Mouse (Mus musculus): ENCODE measurements at regions not wholly inside any gene's neighbourhood (a gene's known extent, or its start where the extent isn't known, plus 50 kb on each side); places are given as distances from the start of the nearest gene placed in this dataset.
"Not testable (repeated sequence)": the region's sequence is repeated elsewhere in the genome, so short reads cannot be mapped to it uniquely, and the experiment has no call there.

GRCm38 (mm10) chr6:24288757-24289156 lies 120.9 kb upstream of the Slc13a1 start:
- intact Hi-C loops (cut with DNase I); DNase-seq (ENCODE audit: low spot score in 2 of 2): not testable (repeated sequence)

DNA sequence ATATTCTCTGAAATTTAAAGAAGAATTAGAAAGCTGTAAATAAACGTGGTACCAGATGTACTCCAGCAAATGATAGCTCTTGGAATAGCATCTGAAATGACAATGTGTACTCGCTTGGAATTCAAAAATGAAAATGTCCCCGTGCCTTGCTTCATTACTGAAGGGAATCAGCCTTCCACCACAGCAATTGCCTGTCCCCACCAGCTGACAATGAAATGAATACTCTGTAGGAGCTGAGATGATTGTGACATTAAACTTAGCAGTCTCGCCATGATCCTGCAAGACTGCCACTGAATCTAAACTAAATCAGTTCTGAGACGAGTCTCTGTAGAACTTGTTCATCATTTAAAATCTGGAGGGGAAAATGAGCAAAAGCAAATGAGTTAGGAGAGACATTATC lies 104.9 kb upstream of the Slc13a1 start:
- intact Hi-C loops (cut with DNase I), result no loop called here
- DNase-seq (ENCODE audit: low spot score in 2 of 2), result no peak

GRCm38 (mm10) chr6:24269633-24270032 lies 101.7 kb upstream of the Slc13a1 start:
- DNase-seq (ENCODE audit: low spot score in 2 of 2), result no peak
- intact Hi-C loops (cut with DNase I), result no loop called here

- intact Hi-C loops (cut with DNase I), result no loop called here
- DNase-seq (ENCODE audit: low spot score in 2 of 2), result no peak
Measured at GRCm38 (mm10) chr6:24263796-24264195, 95.9 kb upstream of the Slc13a1 start.

GRCm38 (mm10) chr6:24262578-24262977 lies 94.7 kb upstream of the Slc13a1 start:
- no peak for DNase-seq (ENCODE audit: low spot score in 2 of 2)
- intact Hi-C loops (cut with DNase I), result no loop called here

GRCm38 (mm10) chr6:24245591-24245990 lies 77.7 kb upstream of the Slc13a1 start:
- DNase-seq (ENCODE audit: low spot score in 2 of 2), result no peak
- intact Hi-C loops (cut with DNase I), result no loop called here

GRCm38 (mm10) chr6:24238541-24238940 lies 70.6 kb upstream of the Slc13a1 start:
- DNase-seq (ENCODE audit: low spot score in 2 of 2), result no peak
- intact Hi-C loops (cut with DNase I), result no loop called here

DNA sequence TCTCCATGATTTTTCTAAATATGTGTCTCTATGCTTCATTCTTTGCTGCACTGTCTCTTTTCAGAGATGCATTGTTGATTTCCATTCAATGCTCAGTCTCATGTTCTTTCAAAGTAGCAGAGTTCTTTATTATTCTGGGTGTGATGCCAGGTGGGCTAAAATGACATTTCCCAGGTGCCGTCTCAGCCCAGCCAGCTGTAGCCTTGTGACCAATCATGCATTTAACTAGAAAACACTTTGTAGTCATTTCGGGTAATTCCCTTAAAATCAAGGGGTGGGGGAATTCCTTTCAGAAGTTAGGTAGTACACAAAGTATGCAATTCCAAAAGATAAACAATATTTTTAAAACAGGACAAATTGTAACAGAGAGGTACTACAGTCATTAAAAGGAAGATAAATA lies 70.2 kb upstream of the Slc13a1 start:
- intact Hi-C loops (cut with DNase I), result no loop called here
- no peak for DNase-seq (ENCODE audit: low spot score in 2 of 2)

- no peak for DNase-seq (ENCODE audit: low spot score in 2 of 2)
- intact Hi-C loops (cut with DNase I), result no loop called here
Measured at GRCm38 (mm10) chr6:24233626-24234025, 65.7 kb upstream of the Slc13a1 start.

DNA sequence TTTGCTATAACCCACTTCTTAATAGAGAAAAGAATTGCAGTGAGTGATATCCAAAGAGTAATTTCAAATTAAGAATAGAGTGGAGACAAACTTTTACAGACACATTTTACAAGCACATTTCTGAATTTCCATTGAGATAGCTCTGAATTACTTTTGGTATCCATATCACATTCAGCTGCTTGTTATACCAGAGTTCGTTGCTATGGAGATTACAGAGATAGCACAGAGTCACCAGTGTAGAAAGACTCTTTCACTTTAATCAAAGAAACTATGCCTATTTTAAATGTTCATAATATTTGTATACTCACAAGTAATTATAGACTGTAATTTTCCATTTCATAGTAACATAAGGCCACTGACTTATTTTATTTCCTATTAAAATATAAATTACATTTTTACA lies 52.7 kb upstream of the Slc13a1 start:
- no peak for DNase-seq (ENCODE audit: low spot score in 2 of 2)
- intact Hi-C loops (cut with DNase I), result no loop called here

- intact Hi-C loops (cut with DNase I), result no loop called here
- DNase-seq (ENCODE audit: low spot score in 2 of 2), result no peak
Measured at GRCm38 (mm10) chr6:24219882-24220522, 52.1 kb upstream of the Slc13a1 start.

Measured in left cerebral cortex, postnatal 36 days (tissue).